Mouse (Mus musculus): Measurements from ENCODE around the gene Fmn2.

Gene Fmn2

DNA sequence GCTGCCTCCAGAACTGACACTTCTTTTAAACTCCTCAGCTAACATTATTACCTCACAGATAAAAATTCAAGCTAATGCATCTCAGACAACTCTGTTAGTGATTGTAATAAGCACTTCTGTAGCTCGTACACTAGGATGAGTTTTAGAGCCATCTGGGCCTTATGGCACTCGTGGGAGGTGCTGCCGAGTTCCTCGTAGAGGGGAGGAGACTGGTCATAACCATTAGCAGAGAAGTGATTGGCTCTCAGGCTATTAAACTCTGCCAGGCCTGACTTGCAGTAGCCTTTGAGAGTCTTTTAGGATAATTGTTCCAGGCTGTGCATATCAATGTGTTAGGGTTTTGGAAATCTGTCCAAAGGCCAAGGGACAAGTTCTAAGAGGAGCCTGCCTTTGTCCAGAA is 55.6 kb downstream of the Fmn2 start:
- peak in 1 of 2 experiments; percentile 43 for DNase-seq (ENCODE audit: low spot score in 2 of 2)

DNA sequence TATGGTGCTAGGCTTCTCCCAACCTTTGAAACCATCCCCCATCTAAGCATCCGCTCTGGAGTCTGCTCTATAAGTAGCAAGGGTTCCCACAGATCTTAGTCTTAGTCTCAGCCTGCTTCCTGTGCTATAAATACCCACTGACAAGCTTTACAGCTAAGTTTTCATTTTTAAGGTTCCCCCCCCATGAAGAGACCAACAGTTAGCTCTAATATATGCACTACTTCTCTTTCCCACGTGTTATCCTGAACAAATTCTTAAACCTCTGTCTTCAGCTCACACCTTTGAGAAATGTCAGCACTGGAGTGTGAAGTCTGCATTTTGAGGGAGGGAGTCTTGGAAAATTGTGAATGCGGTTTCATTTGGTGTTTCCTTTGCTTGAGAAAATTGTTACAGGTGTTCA is 56.2 kb downstream of the Fmn2 start:
- DNase-seq (ENCODE audit: low spot score in 2 of 2) = peak in 1 of 2 experiments; percentile 47

DNA sequence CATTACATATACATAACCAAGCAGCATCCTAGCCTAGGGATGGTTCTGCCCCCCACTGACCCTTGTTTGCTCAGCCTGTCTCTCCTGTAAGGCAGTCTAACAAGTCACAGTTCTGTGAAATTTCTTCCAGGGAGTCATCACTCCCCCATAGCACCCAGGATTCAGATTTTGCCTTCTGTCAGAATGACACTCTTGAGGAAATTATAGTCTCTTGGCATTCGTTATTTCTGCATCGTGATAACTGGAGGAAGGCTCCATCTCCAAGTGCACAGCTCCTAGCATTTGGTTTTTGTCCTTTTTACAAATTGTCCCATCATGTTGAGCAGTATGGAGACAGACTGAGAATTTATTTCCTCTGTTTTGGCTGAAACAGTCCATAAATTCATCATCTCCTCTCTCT is 56.9 kb downstream of the Fmn2 start:
- peak; percentile 43 to 67 for DNase-seq (ENCODE audit: low spot score in 2 of 2)

DNA sequence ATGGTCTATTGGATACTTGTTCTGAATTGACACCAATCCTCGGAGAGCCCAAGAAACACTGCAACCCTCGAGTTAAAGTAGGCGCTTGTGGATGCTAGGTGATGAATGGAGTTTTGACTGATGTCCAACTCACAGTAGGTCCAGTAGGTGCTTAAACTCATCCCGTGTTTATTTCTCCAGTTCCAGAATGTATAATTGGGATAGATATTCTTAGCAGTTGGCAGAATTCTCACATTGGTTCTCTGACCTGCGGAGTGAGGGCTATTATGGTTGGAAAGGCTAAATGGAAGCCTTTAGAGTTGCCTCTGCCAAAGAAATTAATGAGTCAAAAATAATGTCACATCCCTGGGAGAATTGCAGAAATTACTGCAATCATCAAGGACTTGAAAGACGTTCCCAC is 62.9 kb downstream of the Fmn2 start:
- no peak for DNase-seq (ENCODE audit: low spot score in 2 of 2)

DNA sequence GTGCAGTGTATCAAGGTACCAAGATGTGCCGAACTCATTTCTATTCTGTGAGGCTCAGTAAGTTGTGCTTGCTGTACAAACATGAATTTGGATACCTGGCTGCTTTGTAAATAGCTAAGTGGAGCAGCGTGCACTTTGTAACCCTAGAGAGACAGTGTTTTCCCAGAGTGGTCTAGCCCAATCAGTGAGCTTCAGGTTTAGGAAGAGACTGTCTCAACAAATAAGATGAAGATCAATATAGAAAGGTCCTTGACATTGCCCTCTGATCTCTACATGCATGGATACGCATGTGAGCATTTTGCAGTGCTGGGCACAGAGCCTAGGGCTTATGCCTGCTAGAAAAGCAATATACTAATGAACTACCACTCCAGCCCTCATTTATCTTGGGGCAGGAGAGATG is 67.0 kb downstream of the Fmn2 start:
- no peak for DNase-seq (ENCODE audit: low spot score in 2 of 2)

DNA sequence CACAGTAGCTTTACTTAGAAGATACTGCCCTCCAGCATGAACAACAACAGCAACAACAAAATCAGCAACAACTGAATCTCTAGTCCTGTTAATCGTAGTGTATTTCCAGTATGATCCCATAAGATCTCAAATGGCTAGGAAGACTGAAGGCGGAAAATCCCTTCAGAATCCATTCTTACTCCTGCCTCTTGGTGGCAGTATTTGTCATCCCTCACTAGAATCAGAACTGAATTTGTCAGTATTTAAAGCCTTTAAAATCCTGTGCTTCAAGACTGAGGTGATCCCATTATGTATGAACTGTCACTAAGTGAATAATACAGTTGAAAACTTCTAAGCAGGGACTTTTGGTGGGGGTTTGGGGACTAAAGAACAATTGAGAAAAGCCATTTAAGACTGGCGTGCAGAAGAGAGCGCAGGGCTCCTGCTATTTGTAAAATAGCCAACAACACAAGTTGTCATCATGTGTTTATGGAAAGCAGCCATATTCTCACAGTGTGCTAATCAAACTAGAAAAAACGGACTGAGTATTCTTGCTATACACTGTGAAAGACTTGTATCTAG is 90.9 kb downstream of the Fmn2 start:
- DNase-seq (ENCODE audit: low spot score in 2 of 2) = peak in 1 of 2 experiments; percentile 51

DNA sequence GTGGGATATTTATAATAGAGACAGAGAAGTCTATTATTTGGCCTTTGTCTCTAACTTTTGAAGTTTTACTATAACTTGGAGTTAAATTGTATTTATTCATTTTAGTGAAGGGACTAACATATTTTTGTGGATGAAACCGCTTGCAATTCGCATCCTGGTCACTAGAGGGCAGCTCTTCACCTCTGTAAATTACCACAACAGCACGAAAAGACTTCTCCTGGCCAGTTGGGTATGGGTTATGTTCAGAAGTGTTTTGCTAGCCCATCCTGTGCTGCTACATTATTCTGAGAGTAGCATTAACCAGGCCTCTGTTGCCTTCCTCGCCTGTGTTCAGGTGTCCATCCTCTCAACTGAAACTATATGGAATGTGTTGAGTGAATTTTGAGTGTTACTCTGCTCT is 93.4 kb downstream of the Fmn2 start:
- peak; percentile 61 to 86 for DNase-seq (ENCODE audit: low spot score in 2 of 2)

DNA sequence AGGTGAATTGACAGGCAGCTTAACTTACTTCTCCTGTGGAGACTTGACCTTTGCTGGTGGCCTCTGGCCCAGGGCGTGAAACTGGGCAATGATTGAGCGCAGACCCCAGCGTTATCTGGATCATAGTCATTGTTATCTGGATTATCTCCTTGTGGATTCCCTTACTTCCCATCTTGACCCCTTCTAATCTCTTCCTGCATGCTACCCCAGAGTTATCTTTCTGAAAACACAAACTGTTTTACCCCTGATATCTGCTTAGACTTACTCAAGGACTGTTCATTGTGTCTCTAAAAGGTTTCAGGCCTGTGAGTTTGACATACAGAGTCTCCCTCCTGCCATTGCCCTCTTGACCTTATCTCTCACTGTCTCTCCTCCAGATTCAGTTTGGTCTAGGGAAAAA is 95.9 kb downstream of the Fmn2 start:
- DNase-seq (ENCODE audit: low spot score in 2 of 2) = no peak

DNA sequence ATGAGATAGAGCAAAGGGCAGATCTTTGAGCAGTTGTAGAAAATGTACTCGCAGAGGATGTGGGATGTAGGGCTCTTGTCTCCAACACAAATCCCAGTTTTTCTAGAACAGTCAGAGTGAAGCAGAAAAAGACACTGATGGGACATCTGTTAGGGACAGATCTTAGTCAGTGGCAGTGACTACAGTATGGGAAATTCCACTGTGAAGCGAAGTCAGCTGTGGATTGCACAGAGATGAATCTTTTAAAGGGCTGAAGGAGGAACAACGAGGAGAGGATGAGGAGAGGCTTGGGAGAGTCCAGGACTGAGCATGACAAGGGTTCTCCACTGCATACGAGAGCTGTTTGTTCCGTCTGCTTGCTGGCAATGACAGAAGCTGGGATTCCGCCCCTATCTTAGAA is 96.6 kb downstream of the Fmn2 start:
- DNase-seq (ENCODE audit: low spot score in 2 of 2) = no peak

DNA sequence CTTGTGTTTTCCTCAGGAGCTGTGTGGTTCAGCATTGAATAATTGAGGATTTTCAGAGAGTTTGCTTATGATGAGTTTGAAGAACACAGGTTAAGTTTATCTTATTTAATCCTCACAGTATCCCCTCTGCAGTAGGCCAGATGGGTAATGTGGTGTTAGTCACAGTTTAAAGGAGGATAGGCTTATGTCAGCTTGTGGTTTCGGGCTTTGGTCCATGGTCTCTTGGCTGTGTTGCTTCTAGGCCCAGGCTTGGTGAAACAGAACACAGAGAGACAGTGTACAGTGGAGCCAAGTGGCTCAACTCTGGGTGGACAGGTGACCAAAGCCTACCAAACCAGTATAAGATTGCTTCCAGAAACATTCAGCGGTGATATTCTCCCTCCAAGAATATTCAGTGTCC is 98.4 kb downstream of the Fmn2 start:
- no peak for DNase-seq (ENCODE audit: low spot score in 2 of 2)

DNA sequence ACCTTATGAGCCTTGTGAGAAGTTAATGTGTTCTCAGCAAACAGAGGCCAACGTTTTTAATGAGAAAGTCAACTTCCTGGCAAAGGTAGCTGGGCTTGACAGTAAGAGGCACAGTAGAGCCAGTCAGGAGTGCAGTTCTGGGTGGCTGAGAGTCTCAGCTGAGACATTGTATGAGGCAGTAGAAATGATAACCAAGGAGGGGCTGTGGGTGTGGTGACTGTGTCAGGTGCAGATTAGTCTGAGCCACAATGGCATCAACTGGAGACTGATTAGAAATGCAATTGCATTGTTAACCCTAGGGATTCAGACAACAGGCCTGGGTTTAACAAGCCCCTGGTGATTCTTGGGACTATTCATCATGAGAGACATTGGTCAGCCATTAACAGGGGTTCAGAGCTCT is 99.0 kb downstream of the Fmn2 start:
- no peak for DNase-seq (ENCODE audit: low spot score in 2 of 2)

DNA sequence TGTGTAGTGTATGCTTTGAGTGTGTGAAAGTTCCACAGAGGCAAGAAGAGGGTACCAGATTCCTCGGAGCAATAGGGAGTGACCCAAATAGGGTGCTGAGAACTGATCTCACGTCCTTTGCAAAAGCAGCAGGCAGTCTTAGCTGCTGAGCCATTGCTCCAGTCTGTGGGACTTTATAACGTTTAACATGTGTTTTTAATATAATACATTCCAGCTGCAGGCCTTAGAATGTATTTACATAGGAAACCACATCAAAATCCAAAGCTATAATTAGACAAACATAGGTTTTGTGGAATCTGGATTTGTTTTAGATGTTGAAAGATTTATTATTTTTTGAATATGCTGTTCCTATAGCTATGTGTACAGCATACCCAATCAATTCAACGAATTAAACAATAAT is 115.7 kb downstream of the Fmn2 start:
- DNase-seq (ENCODE audit: low spot score in 2 of 2) = no peak

DNA sequence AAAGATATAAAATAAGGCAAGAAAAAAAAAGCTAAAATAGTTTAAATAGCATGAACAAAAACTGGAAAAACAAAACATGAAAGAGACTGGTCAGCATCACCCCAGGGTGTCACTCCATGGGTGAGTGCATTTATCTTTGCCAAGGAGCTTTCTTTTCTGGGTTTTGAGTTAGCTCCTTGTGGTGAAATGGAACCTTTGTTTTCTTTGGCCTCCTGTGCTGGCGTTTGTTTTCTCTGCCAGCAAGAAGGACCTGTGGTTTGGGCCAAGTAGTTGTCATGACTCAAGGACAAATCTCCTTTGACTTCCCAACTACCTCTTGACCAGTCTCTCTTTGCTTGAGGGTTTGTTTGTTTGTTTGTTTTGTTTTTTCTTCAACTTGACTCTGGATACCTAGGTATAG is 119.9 kb downstream of the Fmn2 start:
- DNase-seq (ENCODE audit: low spot score in 2 of 2) = no peak

DNA sequence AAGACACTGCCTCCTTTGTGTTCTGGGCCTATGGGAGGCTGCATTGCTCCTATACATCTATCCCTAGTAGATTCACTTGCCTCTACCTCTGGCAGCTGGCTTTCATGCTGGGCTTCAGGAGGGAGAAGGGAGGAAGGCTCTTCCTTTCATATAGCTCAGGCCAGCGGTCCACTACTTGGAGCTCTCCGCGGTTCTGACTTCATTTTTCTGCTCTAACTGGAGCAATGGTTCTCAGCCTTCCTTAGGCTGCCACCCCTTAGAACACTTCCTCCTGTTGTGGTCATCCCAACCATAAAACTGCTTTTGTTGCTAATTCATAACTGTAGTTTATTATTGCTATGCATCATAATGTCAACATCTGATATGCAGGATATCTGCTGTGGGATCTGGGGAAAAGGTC is 121.4 kb downstream of the Fmn2 start:
- no peak for DNase-seq (ENCODE audit: low spot score in 2 of 2)

DNA sequence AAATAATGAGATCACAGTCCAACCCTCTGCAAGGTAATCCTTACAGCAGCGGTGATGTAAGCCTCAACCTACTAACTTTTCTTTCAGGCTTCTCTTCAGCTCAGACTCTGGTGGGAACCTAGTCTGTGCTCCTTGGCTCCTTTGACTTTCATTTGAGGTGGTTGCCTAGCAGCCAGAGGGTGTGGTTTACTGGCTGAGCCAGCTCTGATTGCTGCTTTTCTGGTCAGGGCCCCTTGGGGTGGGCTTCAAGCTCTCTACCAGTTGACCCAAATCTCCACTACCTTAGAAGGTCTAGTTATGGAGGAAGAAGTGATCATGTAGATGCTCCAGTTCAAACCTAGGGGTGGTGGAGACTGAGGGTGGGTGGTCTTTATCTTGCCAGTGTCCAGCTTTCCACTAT is 128.4 kb downstream of the Fmn2 start:
- no peak for DNase-seq (ENCODE audit: low spot score in 2 of 2)

DNA sequence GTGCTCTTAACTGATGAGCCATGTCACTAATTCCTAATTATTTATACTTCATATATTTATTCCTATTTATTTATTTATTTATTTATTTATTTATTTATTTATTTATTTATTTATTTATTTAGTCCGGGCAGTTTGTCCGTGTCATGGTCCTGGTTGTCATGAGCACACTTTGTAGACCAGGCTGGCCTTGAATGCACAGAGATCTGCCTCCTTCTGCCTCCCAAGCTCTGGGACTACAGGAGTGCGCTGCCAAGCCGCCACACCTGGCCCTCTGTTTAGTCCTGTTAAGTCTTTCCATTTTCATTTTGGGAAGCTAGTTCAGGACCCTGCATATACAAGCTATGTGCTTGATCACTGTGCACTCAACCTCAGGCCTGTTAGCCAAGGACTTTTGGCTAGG is 134.7 kb downstream of the Fmn2 start:
- DNase-seq (ENCODE audit: low spot score in 2 of 2) = no peak

DNA sequence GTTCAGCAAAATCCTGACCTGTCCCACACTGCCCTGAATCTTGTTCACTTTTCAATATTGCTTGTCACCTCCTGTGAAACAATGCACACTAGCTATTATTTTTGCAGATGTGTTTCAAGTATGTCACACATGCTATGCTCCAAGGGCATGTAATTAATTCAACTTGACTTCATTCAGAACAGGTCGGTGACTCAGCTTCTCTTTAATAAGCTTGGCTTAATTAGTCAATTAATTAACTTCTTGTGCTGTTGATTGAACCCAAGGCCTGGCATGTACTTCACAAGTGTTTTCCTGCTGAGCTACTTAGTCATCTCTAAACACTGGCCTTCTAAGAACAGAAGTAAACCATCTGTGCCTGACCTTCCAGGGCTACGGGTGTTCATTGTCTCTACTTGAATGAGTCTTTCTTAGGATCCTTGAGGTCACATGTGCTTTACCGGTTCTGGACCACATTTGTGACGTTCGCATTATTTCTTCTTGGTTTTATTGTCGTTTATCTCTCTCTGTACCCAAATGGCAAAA is 136.0 kb downstream of the Fmn2 start:
- no peak for DNase-seq (ENCODE audit: low spot score in 2 of 2)

DNA sequence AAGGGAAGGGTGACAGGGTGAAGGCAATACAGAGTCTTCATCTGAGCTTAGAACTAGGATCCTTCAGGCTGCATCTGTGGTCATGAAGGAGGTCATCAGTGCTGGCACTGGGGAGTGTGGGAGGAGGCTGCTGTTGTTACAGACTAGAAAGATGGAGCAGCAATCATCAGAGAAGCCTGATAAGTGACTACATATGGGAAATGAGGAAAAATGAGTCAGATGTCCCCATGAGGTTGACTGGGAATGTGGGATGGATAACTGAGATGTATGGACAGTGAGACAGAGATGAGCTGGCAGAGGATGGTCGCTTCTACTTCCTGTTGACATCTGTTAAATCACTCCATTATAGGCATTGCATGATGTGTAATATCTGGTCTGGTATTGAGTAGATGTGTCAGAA is 139.3 kb downstream of the Fmn2 start:
- DNase-seq (ENCODE audit: low spot score in 2 of 2) = no peak

DNA sequence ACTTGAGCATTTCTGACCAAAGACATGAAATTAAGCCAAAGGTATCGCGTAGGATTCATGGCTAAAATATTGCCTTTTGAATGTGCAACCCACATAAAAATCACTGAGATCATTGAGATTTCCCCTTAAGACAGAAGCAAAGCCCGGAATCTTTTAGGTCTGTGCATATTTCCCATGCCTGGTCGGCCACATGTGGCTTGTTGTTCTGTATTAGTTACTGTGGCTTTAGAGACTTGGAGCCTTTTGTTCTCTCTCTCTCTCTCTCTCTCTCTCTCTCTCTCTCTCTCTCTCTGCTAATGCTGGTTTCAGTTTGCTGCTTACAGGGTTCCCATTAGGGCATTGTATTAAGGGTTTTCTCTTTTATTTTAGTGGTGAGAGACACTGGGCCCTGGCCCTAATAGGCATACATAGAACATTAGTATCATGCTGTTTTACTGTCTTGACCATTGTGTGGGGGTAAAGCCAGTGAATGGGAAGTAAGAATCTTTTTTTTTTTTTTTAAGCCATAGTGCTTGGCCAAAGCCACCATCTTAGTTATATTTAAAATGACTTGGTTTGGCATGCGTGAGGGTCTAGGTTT is 141.9 kb downstream of the Fmn2 start:
- no peak for DNase-seq (ENCODE audit: low spot score in 2 of 2)

DNA sequence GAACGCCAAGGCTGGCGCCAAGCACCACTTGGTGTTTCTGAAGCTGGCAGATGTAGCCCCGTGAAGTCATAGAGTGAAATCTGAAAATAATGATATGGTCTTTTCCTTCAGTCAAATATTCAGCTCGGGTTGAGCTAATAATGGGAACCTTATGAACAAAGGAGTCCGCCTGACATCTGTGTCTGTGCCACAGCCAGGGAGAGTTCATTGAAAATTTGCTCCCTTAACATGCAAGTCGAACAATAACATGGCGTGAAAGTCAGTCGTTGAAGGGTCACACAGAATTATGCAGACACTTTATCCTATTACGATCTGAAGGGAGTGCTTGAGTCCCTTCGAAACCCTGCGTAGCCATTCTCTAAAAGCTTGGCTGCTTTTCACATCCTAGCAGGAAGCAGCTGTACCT is 147.8 kb downstream of the Fmn2 start:
- no peak for DNase-seq (ENCODE audit: low spot score in 2 of 2)

DNA sequence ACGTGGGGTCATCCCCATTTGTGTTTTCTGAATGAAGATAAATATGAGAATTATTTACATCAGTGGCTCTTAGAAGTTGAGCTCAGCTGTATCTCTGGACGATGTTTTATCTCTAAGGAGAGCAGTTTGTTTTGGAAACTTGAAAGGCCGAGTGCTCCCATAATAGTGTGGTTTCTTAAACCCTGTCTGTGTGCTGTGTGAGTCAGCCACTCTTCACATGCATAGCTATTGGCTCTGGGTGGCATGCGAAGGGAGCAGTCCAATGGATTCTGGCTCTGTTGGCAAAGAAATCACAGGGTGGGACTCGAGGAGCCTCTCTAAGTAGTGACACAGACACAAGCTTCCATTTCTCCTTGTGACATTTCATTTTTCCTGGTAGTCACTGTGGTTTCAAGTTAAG is 152.9 kb downstream of the Fmn2 start:
- DNase-seq (ENCODE audit: low spot score in 2 of 2) = no peak

DNA sequence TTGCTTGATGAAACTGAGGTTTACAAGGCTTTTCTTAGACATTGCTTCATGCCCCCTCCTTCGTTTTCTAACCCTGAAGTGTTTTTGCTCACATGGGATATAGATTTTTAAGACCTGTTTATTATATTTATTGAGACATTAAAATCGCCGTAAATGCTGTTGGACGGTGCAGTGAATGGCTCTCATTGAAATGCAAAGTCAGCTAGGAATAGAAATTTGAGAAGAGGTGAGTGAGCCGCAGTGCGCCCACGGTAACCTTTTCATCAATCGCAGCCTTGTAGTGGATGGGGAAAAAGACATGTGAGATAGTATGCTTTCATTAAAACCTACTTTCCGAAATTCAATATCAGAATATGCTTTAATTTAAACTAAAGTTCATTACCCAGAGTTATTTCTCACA is 153.7 kb downstream of the Fmn2 start:
- no peak for DNase-seq (ENCODE audit: low spot score in 2 of 2)

DNA sequence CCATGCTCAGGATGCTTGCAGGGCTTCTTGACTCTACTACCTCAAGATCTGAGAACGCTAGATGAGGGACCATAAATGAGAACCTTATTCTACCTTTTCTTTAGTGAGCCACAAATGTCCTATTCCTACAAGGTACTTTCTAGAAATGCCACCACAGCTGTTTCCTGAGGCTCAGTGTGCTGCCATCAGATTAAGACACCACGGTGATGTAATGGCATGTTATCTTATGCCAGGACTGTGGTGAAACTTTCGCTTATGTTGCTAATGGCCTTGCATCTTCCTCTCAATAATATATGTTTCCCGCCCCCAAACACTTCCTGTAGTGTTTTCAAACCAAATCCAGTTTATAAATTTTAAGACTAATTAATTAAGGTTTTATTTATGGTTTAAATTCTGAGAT is 154.9 kb downstream of the Fmn2 start:
- no peak for DNase-seq (ENCODE audit: low spot score in 2 of 2)

All from frontal cortex, postnatal 36 days (tissue).